Mouse (Mus musculus) cerebellum, postnatal 14 days (tissue): ENCODE measurements at regions not wholly inside any gene's neighbourhood (a gene's known extent, or its start where the extent isn't known, plus 50 kb on each side); places are given as distances from the start of the nearest gene placed in this dataset.

ENCODE experiments used
- DNase-seq, 2 experiments: peaks; one replicate each; pipeline ENCODE4 v3.0.0; 2021; ENCODE audit warnings: mixed read lengths in 2 of 2

GRCm38 (mm10) chr6:134320379-134320932 is 75.7 kb upstream of the Bcl2l14 start:
- DNase-seq: no peak

- DNase-seq: no peak
Observed at GRCm38 (mm10) chr6:134324001-134324400, 72.1 kb upstream of the Bcl2l14 start.

- no peak for DNase-seq
Observed at GRCm38 (mm10) chr6:134325564-134325963, 70.6 kb upstream of the Bcl2l14 start.

DNA sequence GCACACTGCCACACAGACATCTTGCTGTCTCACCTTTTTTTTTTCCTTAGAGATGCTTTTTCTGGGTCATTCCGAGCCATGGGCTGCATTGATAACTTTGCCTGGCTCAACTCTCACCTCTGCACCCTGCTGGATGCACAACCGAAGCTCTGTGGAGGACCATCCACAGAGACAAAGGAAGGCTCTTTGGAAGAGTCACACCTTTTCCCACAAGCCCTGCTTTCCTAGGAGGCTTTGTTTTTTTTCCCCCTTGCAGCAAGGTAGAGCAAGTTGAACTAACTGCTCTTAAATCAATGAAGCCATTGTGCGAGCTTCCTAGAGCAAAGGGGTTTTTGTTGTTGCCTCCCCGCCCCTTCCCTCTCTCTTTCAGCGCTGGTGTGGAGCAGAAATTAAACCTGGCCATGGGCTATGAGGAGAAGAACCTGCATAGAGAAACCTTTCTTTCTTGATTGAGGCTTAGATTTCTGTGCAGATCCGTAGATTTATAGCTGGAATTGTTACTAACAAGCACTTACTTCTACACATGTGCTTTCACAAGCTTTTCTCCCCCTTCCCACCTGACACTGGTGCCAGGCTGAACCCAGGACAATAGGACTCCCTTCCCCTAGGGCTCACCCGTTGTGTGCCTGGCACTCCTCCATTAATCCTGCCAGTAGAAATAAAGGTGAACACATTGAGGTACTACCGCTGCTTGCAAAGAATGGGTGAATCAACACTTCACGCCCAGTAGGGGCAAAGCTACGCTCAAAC is 66.4 kb upstream of the Bcl2l14 start:
- no peak for DNase-seq

DNA sequence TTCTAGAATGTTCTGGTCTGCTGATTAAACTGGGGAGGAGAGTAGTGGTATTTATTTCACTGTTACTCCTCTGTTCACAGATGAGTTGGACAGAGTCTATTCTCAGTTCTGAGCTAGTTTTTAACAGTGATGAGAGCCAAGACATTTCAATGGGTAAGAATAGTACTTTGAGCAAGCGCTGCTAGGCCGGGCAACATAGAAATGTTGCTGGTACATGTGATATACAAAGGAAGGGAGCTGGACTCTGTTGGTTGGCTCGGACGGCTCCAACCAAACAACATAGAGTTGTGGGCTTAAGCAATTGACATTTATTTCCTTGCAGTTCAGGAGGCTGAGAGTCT is 65.8 kb upstream of the Bcl2l14 start:
- no peak for DNase-seq

DNA sequence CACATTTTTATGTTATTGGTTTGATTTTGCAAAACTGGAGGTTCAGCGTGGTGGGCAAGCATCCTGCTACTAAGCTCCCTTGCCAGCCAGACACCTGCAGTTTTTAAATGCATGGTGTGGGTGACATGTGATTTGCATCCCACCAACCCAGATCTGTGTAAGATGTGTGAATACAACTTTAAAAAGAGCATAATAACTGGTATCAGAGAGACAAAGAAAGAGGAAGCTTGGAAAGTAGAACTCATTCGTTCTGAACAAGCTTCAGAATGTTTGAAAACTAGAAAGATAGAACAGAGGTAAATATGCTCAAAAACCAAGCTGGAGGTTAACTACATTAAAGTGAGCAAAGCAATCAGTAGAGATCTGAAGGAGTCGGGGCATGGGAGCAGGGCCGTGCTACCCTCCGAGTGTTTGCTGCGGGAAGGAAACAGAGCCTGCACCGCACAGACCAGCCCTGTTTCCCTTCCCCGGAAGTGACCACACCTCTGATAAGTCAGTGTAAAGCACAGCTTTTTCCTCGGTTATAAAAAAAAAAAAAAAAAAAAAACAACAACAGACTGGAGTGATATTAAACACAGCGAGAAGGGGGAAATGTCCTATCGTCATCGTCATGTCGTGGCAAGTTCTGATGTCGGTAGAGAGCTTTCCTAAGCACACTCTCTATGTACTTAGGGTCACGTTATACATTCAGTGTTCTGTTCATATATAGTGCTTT is 63.2 kb upstream of the Bcl2l14 start:
- DNase-seq: no peak

DNA sequence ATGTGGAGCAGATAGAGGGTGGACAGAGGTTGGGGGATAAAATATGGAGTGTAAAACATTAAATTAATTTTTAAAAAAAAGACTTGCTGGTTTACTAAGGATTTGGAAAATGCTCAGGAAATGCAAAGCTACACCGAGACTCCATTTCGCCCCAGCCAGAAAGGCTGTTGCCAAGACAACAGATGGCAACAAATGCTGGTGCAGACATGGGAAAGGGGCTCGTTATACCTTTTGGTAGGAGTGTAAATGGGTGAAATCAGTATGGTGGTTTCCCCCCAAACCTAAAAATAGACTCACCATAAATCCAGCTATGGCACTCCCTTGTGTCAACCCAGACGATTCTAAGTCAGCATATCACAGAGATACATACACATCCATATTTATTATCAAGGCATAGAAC is 60.4 kb upstream of the Bcl2l14 start:
- peak in 1 of 2 experiments; percentile 27 for DNase-seq

- peak; percentile 28 to 41 for DNase-seq
Observed at GRCm38 (mm10) chr6:134342796-134343605, 53.1 kb upstream of the Bcl2l14 start.

- no peak for DNase-seq
Observed at GRCm38 (mm10) chr6:134343606-134343901, 52.6 kb upstream of the Bcl2l14 start.
